Mouse (Mus musculus): ENCODE data around the gene Zfp526. TPM values are rescaled to one million over a fixed set of nuclear protein-coding genes. Genes with fewer than 3 reads are reported as not detected.

The Zfp526 gene
- polyA plus RNA-seq, 1 experiment: 1.5 TPM

- H3K4me1 ChIP-seq (ENCODE audit: control insufficient read depth): peaks cover 78% of the 10 kb centered on the region
- no peaks in the 10 kb centered on the region for H3K9me3 ChIP-seq (ENCODE audit: control insufficient read depth, low read length)
- TF ChIP-seq GATA1 (IDR thresholded peaks at IDR 0.05; ENCODE audit: low read length) (no peak), TAL1 (IDR thresholded peaks at IDR 0.05; ENCODE audit: low read length) (no peak)
- peaks cover 70% of the 10 kb centered on the region for H3K36me3 ChIP-seq (ENCODE audit: control insufficient read depth)
- no peaks in the 10 kb centered on the region for H3K27me3 ChIP-seq (ENCODE audit: control insufficient read depth)
- peak overlapping the region; percentile 68 for H3K4me3 ChIP-seq (replicated peaks)
These were observed 1.8 kb upstream of the Zfp526 start for GRCm38 (mm10) chr7:25219416-25219750.

GRCm38 (mm10) chr7:25219756-25220456 is 1.3 kb upstream of the Zfp526 start:
- peaks cover 77% of the 10 kb centered on the region for H3K4me1 ChIP-seq (ENCODE audit: control insufficient read depth)
- no peaks in the 10 kb centered on the region for H3K9me3 ChIP-seq (ENCODE audit: control insufficient read depth, low read length)
- peak overlapping the region; percentile 68 for H3K4me3 ChIP-seq (replicated peaks)
- H3K27me3 ChIP-seq (ENCODE audit: control insufficient read depth): no peaks in the 10 kb centered on the region
- no peak for TF ChIP-seq TAL1 (IDR thresholded peaks at IDR 0.05; ENCODE audit: low read length)
- TF ChIP-seq GATA1 (IDR thresholded peaks at IDR 0.05; ENCODE audit: low read length): no peak
- peaks cover 70% of the 10 kb centered on the region for H3K36me3 ChIP-seq (ENCODE audit: control insufficient read depth)

- Histone ChIP-seq H3K36me3 (ENCODE audit: control insufficient read depth) (peaks cover 70% of the 10 kb centered on the region), H3K27me3 (ENCODE audit: control insufficient read depth) (no peaks in the 10 kb centered on the region; the same call in 1 of the 2 replicates)
These were observed 646 bp upstream of the Zfp526 start, which contains the start of gene Dedd2 for GRCm38 (mm10) chr7:25220457-25221101. Dedd2 (minus strand) TSS chr7:25220615.

GRCm38 (mm10) chr7:25222275-25222967 is 1.2 kb downstream of the Zfp526 start:
- H3K4me3 ChIP-seq (replicated peaks): peak overlapping the region; percentile 68
- H3K36me3 ChIP-seq (ENCODE audit: control insufficient read depth): peaks cover 71% of the 10 kb centered on the region
- peaks cover 74% of the 10 kb centered on the region for H3K4me1 ChIP-seq (ENCODE audit: control insufficient read depth)
- H3K9me3 ChIP-seq (ENCODE audit: control insufficient read depth, low read length): 0 out of 2 replicates have a peak, but pooled peaks cover 2% of the 10 kb centered on the region
- H3K27me3 ChIP-seq (ENCODE audit: control insufficient read depth): no peaks in the 10 kb centered on the region; the same call in 1 of the 2 replicates
- TF ChIP-seq GATA1 (IDR thresholded peaks at IDR 0.05; ENCODE audit: low read length) (peak; percentile 33; the same call in 1 of the 2 replicates), TAL1 (IDR thresholded peaks at IDR 0.05; ENCODE audit: low read length) (no peak)

More at GRCm38 (mm10) chr7:25220457-25221101, 646 bp upstream of the Zfp526 start, which contains the start of gene Dedd2:
- no peak for TF ChIP-seq TAL1 (IDR thresholded peaks at IDR 0.05; ENCODE audit: low read length)
- TF ChIP-seq GATA1 (IDR thresholded peaks at IDR 0.05; ENCODE audit: low read length): no peak
- H3K4me3 ChIP-seq (replicated peaks): peak within 1 kb of the TSS; percentile 68
- H3K9me3 ChIP-seq (ENCODE audit: control insufficient read depth, low read length): 0 out of 2 replicates have a peak, but pooled peaks cover under 1% of the 10 kb centered on the region
- H3K4me1 ChIP-seq (ENCODE audit: control insufficient read depth): peaks cover 71% of the 10 kb centered on the region

GRCm38 (mm10) chr7:25227523-25228300 is 6.5 kb downstream of the Zfp526 start:
- TF ChIP-seq GATA1 (IDR thresholded peaks at IDR 0.05; ENCODE audit: low read length) (no peak), TAL1 (IDR thresholded peaks at IDR 0.05; ENCODE audit: low read length) (no peak)
- no peak overlapping the region for H3K4me3 ChIP-seq (replicated peaks)
- H3K27me3 ChIP-seq (ENCODE audit: control insufficient read depth): no peaks in the 10 kb centered on the region; the same call in 1 of the 2 replicates
- H3K4me1 ChIP-seq (ENCODE audit: control insufficient read depth): peaks cover 68% of the 10 kb centered on the region
- H3K9me3 ChIP-seq (ENCODE audit: control insufficient read depth, low read length): 0 out of 2 replicates have a peak, but pooled peaks cover 2% of the 10 kb centered on the region
- peaks cover 100% of the 10 kb centered on the region for H3K36me3 ChIP-seq (ENCODE audit: control insufficient read depth)

GRCm38 (mm10) chr7:25230690-25231285 is 9.6 kb downstream of the Zfp526 start:
- H3K4me1 ChIP-seq (ENCODE audit: control insufficient read depth): peaks cover 72% of the 10 kb centered on the region
- no peak overlapping the region for H3K4me3 ChIP-seq (replicated peaks)
- H3K9me3 ChIP-seq (ENCODE audit: control insufficient read depth, low read length): no peaks in the 10 kb centered on the region
- H3K27me3 ChIP-seq (ENCODE audit: control insufficient read depth): no peaks in the 10 kb centered on the region; the same call in 1 of the 2 replicates
- H3K36me3 ChIP-seq (ENCODE audit: control insufficient read depth): peaks cover 100% of the 10 kb centered on the region
- TF ChIP-seq GATA1 (IDR thresholded peaks at IDR 0.05; ENCODE audit: low read length): no peak
- no peak for TF ChIP-seq TAL1 (IDR thresholded peaks at IDR 0.05; ENCODE audit: low read length)

- Histone ChIP-seq H3K9me3 (ENCODE audit: control insufficient read depth, low read length) (no peaks in the 10 kb centered on the region), H3K4me1 (ENCODE audit: control insufficient read depth) (peaks cover 74% of the 10 kb centered on the region), H3K4me3 (replicated peaks) (no peak overlapping the region), H3K27me3 (ENCODE audit: control insufficient read depth) (no peaks in the 10 kb centered on the region), H3K36me3 (ENCODE audit: control insufficient read depth) (peaks cover 92% of the 10 kb centered on the region)
- TF ChIP-seq TAL1 (IDR thresholded peaks at IDR 0.05; ENCODE audit: low read length): no peak
- TF ChIP-seq GATA1 (IDR thresholded peaks at IDR 0.05; ENCODE audit: low read length): no peak
These were observed 10.9 kb downstream of the Zfp526 start for GRCm38 (mm10) chr7:25232101-25232648.

GRCm38 (mm10) chr7:25233061-25233460 is 11.8 kb downstream of the Zfp526 start:
- Histone ChIP-seq H3K36me3 (ENCODE audit: control insufficient read depth) (peaks cover 83% of the 10 kb centered on the region), H3K4me1 (ENCODE audit: control insufficient read depth) (peaks cover 67% of the 10 kb centered on the region), H3K27me3 (ENCODE audit: control insufficient read depth) (no peaks in the 10 kb centered on the region), H3K9me3 (ENCODE audit: control insufficient read depth, low read length) (no peaks in the 10 kb centered on the region), H3K4me3 (replicated peaks) (no peak overlapping the region)
- no peak for TF ChIP-seq GATA1 (IDR thresholded peaks at IDR 0.05; ENCODE audit: low read length)
- no peak for TF ChIP-seq TAL1 (IDR thresholded peaks at IDR 0.05; ENCODE audit: low read length)

Data from erythroblast, embryonic 14.5 days (primary cell).